In genomic region chrX:162531016-162531415, GRCm38 (mm10) we compare ENCODE assay signal across 23 mouse cellular contexts.
A peak's percentile ranks its signal among the peaks of the same experiment; 100 is the strongest.
DNase-seq lines count a peak whose midpoint lies in the region; ATAC-seq and TF ChIP-seq lines count a peak whose summit lies in the region.
"Had no signal": no experiment of that assay in that cellular context is flagged by ENCODE, and none has a peak within 500 bp of the region (broad histone marks: within the 10 kb centered on the region; RNA-seq: fewer than 3 reads in every experiment).

No protein-coding gene starts in this region.

- H3K27me3 ChIP-seq in CH12.LX (replicated peaks): no peaks in the 10 kb centered on the region
- no peaks in the 10 kb centered on the region for H3K27me3 ChIP-seq in forebrain, postnatal 0 days (ENCODE audit: insufficient read depth, low read length)
- H3K27me3 ChIP-seq: embryonic facial prominence, embryonic 12.5 days had no signal

- no peaks in the 10 kb centered on the region for H3K9me3 ChIP-seq in CH12.LX (replicated peaks; ENCODE audit: low read length)
- no peaks in the 10 kb centered on the region for H3K9me3 ChIP-seq in forebrain, postnatal 0 days (ENCODE audit: low read length)
- H3K9me3 ChIP-seq: embryonic facial prominence, embryonic 12.5 days; embryonic facial prominence, embryonic 15.5 days; hindbrain, embryonic 12.5 days; hindbrain, embryonic 15.5 days had no signal

- no peak overlapping the region for H3K4me3 ChIP-seq in CH12.LX (replicated peaks in 1 of 3; ENCODE audit: low read depth in 2 of 3, low read length in 2 of 3, poor library complexity in 1 of 3)
- H3K4me3 ChIP-seq in forebrain, postnatal 0 days (ENCODE audit: low read depth, low read length): no peak overlapping the region
- H3K4me3 ChIP-seq: embryonic facial prominence, embryonic 12.5 days; embryonic facial prominence, embryonic 15.5 days; hindbrain, embryonic 12.5 days; hindbrain, embryonic 15.5 days had no signal

- peak; percentile 17 for DNase-seq in CH12.LX (ENCODE audit: extremely low read depth)
- DNase-seq in MEL-GATA-1-ER (ENCODE audit: extremely low read depth, low read depth): peak; percentile 32
- DNase-seq in c-Kit-positive CD71-positive TER-119-positive erythroid progenitor cells, embryonic 14.5 days (ENCODE audit: low spot score): no peak
- no peak for DNase-seq in forebrain, postnatal 0 days
- DNase-seq: adrenal gland, postnatal 10 days; adrenal gland, postnatal 36 days; B cell, adult 2 months; cerebellum, adult 11-12 months; cerebellum, adult 8-10 months; cerebellum, postnatal 14 days; gastrocnemius, postnatal 36 days; heart, adult 11 months; kidney, adult 2 months had no signal

- no peaks in the 10 kb centered on the region for H3K79me2 ChIP-seq in CH12.LX (replicated peaks; ENCODE audit: control insufficient read depth, extremely low read depth, insufficient read depth, poor library complexity, severe bottlenecking)

- no peaks in the 10 kb centered on the region for H3K36me3 ChIP-seq in CH12.LX (replicated peaks in 1 of 2; ENCODE audit: control insufficient read depth in 1 of 2, insufficient read depth in 1 of 2, low read length in 1 of 2)
- no peaks in the 10 kb centered on the region for H3K36me3 ChIP-seq in forebrain, postnatal 0 days (ENCODE audit: insufficient read depth)
- H3K36me3 ChIP-seq: embryonic facial prominence, embryonic 12.5 days; embryonic facial prominence, embryonic 15.5 days; hindbrain, embryonic 12.5 days; hindbrain, embryonic 15.5 days had no signal

- TF ChIP-seq RAD21 in CH12.LX (IDR thresholded peaks at IDR 0.05; ENCODE audit: low read depth, low read length): no peak

- no peak overlapping the region for H3K4me2 ChIP-seq in CH12.LX (ENCODE audit: insufficient read depth, low read depth, poor library complexity, severe bottlenecking)
- no peak overlapping the region for H3K4me2 ChIP-seq in forebrain, postnatal 0 days (ENCODE audit: low read depth)
- H3K4me2 ChIP-seq: embryonic facial prominence, embryonic 12.5 days; embryonic facial prominence, embryonic 15.5 days; heart, embryonic 11.5 days; hindbrain, embryonic 12.5 days; hindbrain, embryonic 15.5 days had no signal

- peaks cover 0 to 7% of the 10 kb centered on the region in 2 experiments; a peak in 1 of 4 replicates for H3K4me1 ChIP-seq in CH12.LX (ENCODE audit: control insufficient read depth in 1 of 2, insufficient read depth in 2 of 2)
- H3K4me1 ChIP-seq in forebrain, postnatal 0 days (ENCODE audit: insufficient read depth): no peaks in the 10 kb centered on the region
- H3K4me1 ChIP-seq: embryonic facial prominence, embryonic 12.5 days; embryonic facial prominence, embryonic 15.5 days; hindbrain, embryonic 12.5 days; hindbrain, embryonic 15.5 days had no signal

- H3K9ac ChIP-seq in CH12.LX (ENCODE audit: insufficient read depth, low read depth): no peak overlapping the region
- no peak overlapping the region for H3K9ac ChIP-seq in forebrain, postnatal 0 days
- H3K9ac ChIP-seq: embryonic facial prominence, embryonic 12.5 days; embryonic facial prominence, embryonic 15.5 days; hindbrain, embryonic 12.5 days; hindbrain, embryonic 15.5 days had no signal

- 93% methylated on average over 2 of the region's 2 CpGs for WGBS in forebrain, postnatal 0 days

- peak; percentile 54 for ATAC-seq in megakaryocyte, adult 5-6 weeks (ENCODE audit: poor library complexity, severe bottlenecking)
- ATAC-seq in CD4-positive, CD25-positive, alpha-beta regulatory T cell, adult 4 months: no peak
- no peak for ATAC-seq in forebrain, postnatal 0 days
- ATAC-seq: activated CD4-positive, CD25-positive, alpha-beta regulatory T cell, adult 4 months; forebrain, embryonic 14.5 days; intestine, postnatal 0 days had no signal

- in situ Hi-C loops in CH12.LX (cut with MboI; ENCODE audit: low pct_ligation_motif_present, low pct_unique_long_range_greater_than_20kb, low sequenced_read_pairs): no loop called here

- no peak overlapping the region for H3K27ac ChIP-seq in CH12.LX (ENCODE audit: insufficient read depth, low read depth)
- no peak overlapping the region for H3K27ac ChIP-seq in forebrain, postnatal 0 days (ENCODE audit: low read depth, low read length)
- H3K27ac ChIP-seq: embryonic facial prominence, embryonic 12.5 days; embryonic facial prominence, embryonic 15.5 days; hindbrain, embryonic 12.5 days; hindbrain, embryonic 15.5 days had no signal

- no peak for TF ChIP-seq CTCF in CH12.LX (conservative IDR thresholded peaks at IDR 0.05 in 1 of 2, IDR thresholded peaks at IDR 0.05 in 1 of 2; ENCODE audit: low read depth in 2 of 2, low read length in 2 of 2)
- TF ChIP-seq CTCF in forebrain, postnatal 0 days (IDR thresholded peaks at IDR 0.05; ENCODE audit: low read depth): no peak

- no peak for TF ChIP-seq POLR2A in CH12.LX (IDR thresholded peaks at IDR 0.05; ENCODE audit: low read depth, low read length)

- TF ChIP-seq EP300 in CH12.LX (IDR thresholded peaks at IDR 0.05; ENCODE audit: low read length): 0 out of 2 replicates have a peak, but pooled peaks have one; percentile 16

- dilution Hi-C loops in CH12.LX (cut with MboI; ENCODE audit: extremely low pct_ligation_motif_present, extremely low pct_unique_long_range_greater_than_20kb, low sequenced_read_pairs): no loop called here

TF ChIP-seq in CH12.LX, 34 proteins besides CTCF, POLR2A, EP300 and RAD21:
- TF ChIP-seq USF2 (conservative IDR thresholded peaks at IDR 0.05; ENCODE audit: low read depth, low read length): no peak
- peak; percentile 98 for TF ChIP-seq ZNF384 (IDR thresholded peaks at IDR 0.05; ENCODE audit: low read depth, low read length)
- TF ChIP-seq TBP (conservative IDR thresholded peaks at IDR 0.05; ENCODE audit: low read depth, low read length): no peak
- no peak for TF ChIP-seq PAX5 (IDR thresholded peaks at IDR 0.05; ENCODE audit: low read length)
- TF ChIP-seq JUND (conservative IDR thresholded peaks at IDR 0.05; ENCODE audit: low read depth, low read length): no peak
- TF ChIP-seq IRF4 (IDR thresholded peaks at IDR 0.05; ENCODE audit: low read depth, low read length): 0 out of 2 replicates have a peak, but pooled peaks have one; percentile 35

Comparison
In these comparisons a context has a peak if more than half of its experiments do, and no peak if none do; other contexts are left out.
1. DNase-seq: peak in CH12.LX (single experiment) and MEL-GATA-1-ER (single experiment); none in c-Kit-positive CD71-positive TER-119-positive erythroid progenitor cells, embryonic 14.5 days (single experiment) and forebrain, postnatal 0 days (single experiment).